Mouse (Mus musculus): ENCODE results near the gene Grpel1. TPM values are rescaled to one million over a fixed set of nuclear protein-coding genes. Genes with fewer than 3 reads are reported as not detected.
A peak's percentile ranks its signal among the peaks of the same experiment; 100 is the strongest.

Gene Grpel1
- polyA plus RNA-seq, 1 experiment from 2014 or later: 55.0 TPM

- Histone ChIP-seq H3K9me3 (replicated peaks) (no peaks in the 10 kb centered on the region), H3K27me3 (peaks cover 16% of the 10 kb centered on the region), H3K9ac (no peak overlapping the region), H3K27ac (no peak overlapping the region), H3K4me2 (no peak overlapping the region), H3K36me3 (no peaks in the 10 kb centered on the region), H3K4me1 (replicated peaks) (peaks cover 45% of the 10 kb centered on the region), H3K4me3 (no peak overlapping the region)
- 67% methylated on average over 1 of the region's 1 CpGs for WGBS
- no peak for ATAC-seq (replicated peaks; ENCODE audit: insufficient number of reproducible peaks, insufficient read depth, low FRiP score, low read depth)
Observed at GRCm38 (mm10) chr5:36481114-36481513, 16.3 kb downstream of the Grpel1 start.

GRCm38 (mm10) chr5:36483203-36484101 is 18.7 kb downstream of the Grpel1 start:
- peak; percentile 62 for ATAC-seq (replicated peaks; ENCODE audit: insufficient number of reproducible peaks, insufficient read depth, low FRiP score, low read depth)
- Histone ChIP-seq H3K27me3 (peaks cover 17% of the 10 kb centered on the region), H3K4me2 (peak overlapping the region; percentile 80), H3K4me1 (replicated peaks) (peaks cover 45% of the 10 kb centered on the region), H3K27ac (peak overlapping the region; percentile 69), H3K36me3 (no peaks in the 10 kb centered on the region), H3K4me3 (peak overlapping the region; percentile 80), H3K9me3 (replicated peaks) (no peaks in the 10 kb centered on the region), H3K9ac (peak overlapping the region; percentile 84)
- WGBS: under 1% methylated on average over 58 of the region's 58 CpGs

- peak within 1 kb of the TSS; percentile 84 for H3K9ac ChIP-seq
- H3K9me3 ChIP-seq (replicated peaks): no peaks in the 10 kb centered on the region
- H3K27me3 ChIP-seq: peaks cover 17% of the 10 kb centered on the region
- peak; percentile 98 for ATAC-seq (replicated peaks; ENCODE audit: insufficient number of reproducible peaks, insufficient read depth, low FRiP score, low read depth)
- under 1% methylated on average over 61 of the region's 97 CpGs for WGBS
- no peaks in the 10 kb centered on the region for H3K36me3 ChIP-seq
- H3K27ac ChIP-seq: peak within 1 kb of the TSS; percentile 69
- H3K4me2 ChIP-seq: peak within 1 kb of the TSS; percentile 99
- peak within 1 kb of the TSS; percentile 80 for H3K4me3 ChIP-seq
- H3K4me1 ChIP-seq (replicated peaks): peaks cover 37% of the 10 kb centered on the region
Observed at GRCm38 (mm10) chr5:36484171-36484990, 19.6 kb downstream of the Grpel1 start, which contains the start of the genes Tada2b and Ccdc96. TSS of gene Tada2b (minus strand) at chr5:36484285. TSS of gene Ccdc96 (plus strand) at chr5:36484588.

- Histone ChIP-seq H3K27me3 (peaks cover 17% of the 10 kb centered on the region), H3K4me2 (peak overlapping the region; percentile 99), H3K27ac (no peak overlapping the region), H3K36me3 (no peaks in the 10 kb centered on the region), H3K4me1 (replicated peaks) (peaks cover 33% of the 10 kb centered on the region), H3K4me3 (peak overlapping the region; percentile 60), H3K9ac (0 out of 2 replicates have a peak overlapping the region, but pooled peaks have one; percentile 52), H3K9me3 (replicated peaks) (no peaks in the 10 kb centered on the region)
- WGBS: 17% methylated on average over 19 of the region's 19 CpGs
- no peak for ATAC-seq (replicated peaks; ENCODE audit: insufficient number of reproducible peaks, insufficient read depth, low FRiP score, low read depth)
Observed at GRCm38 (mm10) chr5:36485306-36485705, 20.5 kb downstream of the Grpel1 start.

- ATAC-seq (replicated peaks; ENCODE audit: insufficient number of reproducible peaks, insufficient read depth, low FRiP score, low read depth): no peak
- Histone ChIP-seq H3K4me1 (replicated peaks) (peaks cover 14% of the 10 kb centered on the region), H3K9ac (no peak overlapping the region), H3K4me2 (no peak overlapping the region), H3K36me3 (peaks cover 16% of the 10 kb centered on the region), H3K9me3 (replicated peaks) (no peaks in the 10 kb centered on the region), H3K27ac (no peak overlapping the region), H3K27me3 (peaks cover 17% of the 10 kb centered on the region), H3K4me3 (no peak overlapping the region)
- WGBS: 45% methylated on average over 2 of the region's 2 CpGs
Observed at GRCm38 (mm10) chr5:36489225-36489624, 24.4 kb downstream of the Grpel1 start.

- H3K27me3 ChIP-seq: no peaks in the 10 kb centered on the region
- peaks cover 35% of the 10 kb centered on the region for H3K36me3 ChIP-seq
- 86% methylated on average over 6 of the region's 6 CpGs for WGBS
- ATAC-seq (replicated peaks; ENCODE audit: insufficient number of reproducible peaks, insufficient read depth, low FRiP score, low read depth): no peak
- H3K4me1 ChIP-seq (replicated peaks): no peaks in the 10 kb centered on the region
- H3K27ac ChIP-seq: no peak overlapping the region
- H3K4me3 ChIP-seq: no peak overlapping the region
- H3K4me2 ChIP-seq: no peak overlapping the region
- no peak overlapping the region for H3K9ac ChIP-seq
- no peaks in the 10 kb centered on the region for H3K9me3 ChIP-seq (replicated peaks)
Observed at GRCm38 (mm10) chr5:36493919-36494318, 29.1 kb downstream of the Grpel1 start.

- no peak for ATAC-seq (replicated peaks; ENCODE audit: insufficient number of reproducible peaks, insufficient read depth, low FRiP score, low read depth)
- H3K9me3 ChIP-seq (replicated peaks): no peaks in the 10 kb centered on the region
- no peak overlapping the region for H3K27ac ChIP-seq
- H3K4me1 ChIP-seq (replicated peaks): no peaks in the 10 kb centered on the region
- H3K9ac ChIP-seq: no peak overlapping the region
- no peaks in the 10 kb centered on the region for H3K27me3 ChIP-seq
- 94% methylated on average over 9 of the region's 9 CpGs for WGBS
- peaks cover 35% of the 10 kb centered on the region for H3K36me3 ChIP-seq
- H3K4me3 ChIP-seq: no peak overlapping the region
- no peak overlapping the region for H3K4me2 ChIP-seq
Observed at GRCm38 (mm10) chr5:36494709-36495108, 29.9 kb downstream of the Grpel1 start.

- peaks cover 40% of the 10 kb centered on the region for H3K36me3 ChIP-seq
- ATAC-seq (replicated peaks; ENCODE audit: insufficient number of reproducible peaks, insufficient read depth, low FRiP score, low read depth): no peak
- WGBS: 87% methylated on average over 7 of the region's 7 CpGs
Observed at GRCm38 (mm10) chr5:36505235-36505634, 40.4 kb downstream of the Grpel1 start.

GRCm38 (mm10) chr5:36505643-36506042 is 40.8 kb downstream of the Grpel1 start:
- WGBS: 72% methylated on average over 5 of the region's 5 CpGs
- Histone ChIP-seq H3K9ac (no peak overlapping the region), H3K4me2 (no peak overlapping the region), H3K4me1 (replicated peaks) (no peaks in the 10 kb centered on the region), H3K9me3 (replicated peaks) (no peaks in the 10 kb centered on the region), H3K27me3 (no peaks in the 10 kb centered on the region), H3K4me3 (no peak overlapping the region), H3K27ac (no peak overlapping the region), H3K36me3 (peaks cover 40% of the 10 kb centered on the region)
- no peak for ATAC-seq (replicated peaks; ENCODE audit: insufficient number of reproducible peaks, insufficient read depth, low FRiP score, low read depth)

More at GRCm38 (mm10) chr5:36505235-36505634, 40.4 kb downstream of the Grpel1 start:
- Histone ChIP-seq H3K4me3 (no peak overlapping the region), H3K4me2 (no peak overlapping the region), H3K27me3 (no peaks in the 10 kb centered on the region), H3K27ac (no peak overlapping the region), H3K9ac (no peak overlapping the region), H3K9me3 (replicated peaks) (no peaks in the 10 kb centered on the region), H3K4me1 (replicated peaks) (no peaks in the 10 kb centered on the region)

GRCm38 (mm10) chr5:36508351-36508750 is 43.6 kb downstream of the Grpel1 start:
- ATAC-seq (replicated peaks; ENCODE audit: insufficient number of reproducible peaks, insufficient read depth, low FRiP score, low read depth): no peak
- no peak overlapping the region for H3K4me2 ChIP-seq
- H3K9ac ChIP-seq: no peak overlapping the region
- no peak overlapping the region for H3K4me3 ChIP-seq
- peaks cover 43% of the 10 kb centered on the region for H3K36me3 ChIP-seq
- no peaks in the 10 kb centered on the region for H3K9me3 ChIP-seq (replicated peaks)
- H3K27ac ChIP-seq: no peak overlapping the region
- 92% methylated on average over 10 of the region's 10 CpGs for WGBS
- no peaks in the 10 kb centered on the region for H3K4me1 ChIP-seq (replicated peaks)
- no peaks in the 10 kb centered on the region for H3K27me3 ChIP-seq

- H3K9ac ChIP-seq: no peak overlapping the region
- no peak for ATAC-seq (replicated peaks; ENCODE audit: insufficient number of reproducible peaks, insufficient read depth, low FRiP score, low read depth)
- 93% methylated on average over 2 of the region's 2 CpGs for WGBS
- H3K4me2 ChIP-seq: no peak overlapping the region
- H3K4me3 ChIP-seq: no peak overlapping the region
- no peaks in the 10 kb centered on the region for H3K27me3 ChIP-seq
- peaks cover 34% of the 10 kb centered on the region for H3K36me3 ChIP-seq
- no peaks in the 10 kb centered on the region for H3K9me3 ChIP-seq (replicated peaks)
- H3K27ac ChIP-seq: no peak overlapping the region
- no peaks in the 10 kb centered on the region for H3K4me1 ChIP-seq (replicated peaks)
Observed at GRCm38 (mm10) chr5:36510956-36511355, 46.2 kb downstream of the Grpel1 start.

Data from heart, embryonic 15.5 days (tissue).